Mouse (Mus musculus) megakaryocyte, adult 5-6 weeks (primary cell): Measurements from ENCODE around the gene Rasl12. TPM values are rescaled to one million over a fixed set of nuclear protein-coding genes. Genes with fewer than 3 reads are reported as not detected.

Experiments used
- ATAC-seq: 2 replicates; pipeline ENCODE4 v1.8.0; 2016; ENCODE audit warnings: mild to moderate bottlenecking, inconsistent platforms; ENCODE audit not compliant: poor library complexity, severe bottlenecking
- total RNA-seq, 2 experiments: library from RNA; stranded (forward) in 1 of 2; stranded (reverse) in 1 of 2; fragments of 153-499, 151-499 nt in 1 of 2; fragments of 221-1000, 200-1000 nt in 1 of 2; gene quantifications; 2 replicates each; pipeline versions ENCODE4 v1.2.3 to v1.2.4; 2015 to 2017

Gene Rasl12
- total RNA-seq, 2 experiments from 2014 or later: 0.07 TPM; not detected in 1

GRCm38 (mm10) chr9:65435671-65436301 is 37.5 kb downstream of the Rasl12 start, which contains the start of gene Mtfmt:
Gene Mtfmt, plus strand, starts transcription at chr9:65435782.
- peak; percentile 98 for ATAC-seq

- ATAC-seq: no peak
Observed at GRCm38 (mm10) chr9:65444692-65445091, 46.4 kb downstream of the Rasl12 start.

GRCm38 (mm10) chr9:65447951-65448350 is 49.6 kb downstream of the Rasl12 start:
- ATAC-seq: no peak

GRCm38 (mm10) chr9:65458975-65459374 is 60.7 kb downstream of the Rasl12 start:
- ATAC-seq: no peak

- no peak for ATAC-seq
Observed at GRCm38 (mm10) chr9:65460198-65460597, 61.9 kb downstream of the Rasl12 start.

- peak; percentile 97 for ATAC-seq
Observed at GRCm38 (mm10) chr9:65460732-65461442, 62.6 kb downstream of the Rasl12 start, which contains the start of gene Spg21. Gene Spg21, plus strand, starts transcription at chr9:65460947.

GRCm38 (mm10) chr9:65462544-65462943 is 64.2 kb downstream of the Rasl12 start:
- ATAC-seq: no peak

- no peak for ATAC-seq
Observed at GRCm38 (mm10) chr9:65464161-65464560, 65.9 kb downstream of the Rasl12 start.

Other genes starting within 250 kb of the Rasl12 start
- 0.80 and 1.3 TPM in 2 replicates for gene Parp16, start 203.2 kb upstream of the Rasl12 start, total RNA-seq (2015)
- gene Parp16, start 203.2 kb upstream of the Rasl12 start, total RNA-seq (2017): 0.95 and 0.98 TPM in 2 replicates
- gene Cilp, start 133.3 kb upstream of the Rasl12 start, total RNA-seq (2015): not detected in 2 replicates
- not detected in 2 replicates for gene Cilp, start 133.3 kb upstream of the Rasl12 start, total RNA-seq (2017)
- gene Clpx, start 104.2 kb upstream of the Rasl12 start, total RNA-seq (2015): 17.6 and 23.2 TPM in 2 replicates
- gene Clpx, start 104.2 kb upstream of the Rasl12 start, total RNA-seq (2017): 38.6 and 41.1 TPM in 2 replicates
- 14.3 and 15.6 TPM in 2 replicates for gene Pdcd7, start 52.4 kb upstream of the Rasl12 start, total RNA-seq (2015)
- 18.0 and 19.3 TPM in 2 replicates for gene Pdcd7, start 52.4 kb upstream of the Rasl12 start, total RNA-seq (2017)
- gene Ubap1l, start 37.5 kb upstream of the Rasl12 start, total RNA-seq (2015): 0.58 TPM in 1 of 2 replicates, not detected in the other
- gene Ubap1l, start 37.5 kb upstream of the Rasl12 start, total RNA-seq (2017): 0.12 TPM in 1 of 2 replicates, not detected in the other
- gene Kbtbd13, start 6.9 kb upstream of the Rasl12 start, total RNA-seq (2015): not detected in 2 replicates
- gene Kbtbd13, start 6.9 kb upstream of the Rasl12 start, total RNA-seq (2017): not detected in 2 replicates
- not detected in 2 replicates for gene Slc51b, start 24.4 kb downstream of the Rasl12 start, total RNA-seq (2015)
- gene Slc51b, start 24.4 kb downstream of the Rasl12 start, total RNA-seq (2017): not detected in 2 replicates
- gene Mtfmt, start 37.3 kb downstream of the Rasl12 start, total RNA-seq (2015): 12.2 and 20.5 TPM in 2 replicates
- 6.7 and 9.5 TPM in 2 replicates for gene Mtfmt, start 37.3 kb downstream of the Rasl12 start, total RNA-seq (2017)
- gene Spg21, start 62.4 kb downstream of the Rasl12 start, total RNA-seq (2015): 80.8 and 81.1 TPM in 2 replicates
- gene Spg21, start 62.4 kb downstream of the Rasl12 start, total RNA-seq (2017): 90.2 and 107 TPM in 2 replicates
- gene Ankdd1a, start 121.7 kb downstream of the Rasl12 start, total RNA-seq (2015): not detected in 2 replicates
- 0.08 TPM in 1 of 2 replicates, not detected in the other for gene Ankdd1a, start 121.7 kb downstream of the Rasl12 start, total RNA-seq (2017)
- gene Plekho2, start 181.5 kb downstream of the Rasl12 start, total RNA-seq (2015): 59.1 and 68.1 TPM in 2 replicates
- 52.5 and 60.6 TPM in 2 replicates for gene Plekho2, start 181.5 kb downstream of the Rasl12 start, total RNA-seq (2017)
- 12.1 and 12.6 TPM in 2 replicates for gene Pif1, start 188.7 kb downstream of the Rasl12 start, total RNA-seq (2015)
- 12.7 and 16.9 TPM in 2 replicates for gene Pif1, start 188.7 kb downstream of the Rasl12 start, total RNA-seq (2017)
- gene Rbpms2, start 231.1 kb downstream of the Rasl12 start, total RNA-seq (2015): 0.45 TPM in 1 of 2 replicates, not detected in the other
- gene Rbpms2, start 231.1 kb downstream of the Rasl12 start, total RNA-seq (2017): not detected in 2 replicates